Mouse (Mus musculus) T-helper 1 cell (primary cell): Measurements from ENCODE around the gene Fabp2.

Experiments
- in situ Hi-C: fragments of 300-600 bp; cut with MboI, MseI; formaldehyde crosslinking; loops from one replicate; pipeline ENCODE4 v1.15.1; 2025; ENCODE audit warnings: high pct_unique_total_duplicates

Gene Fabp2

GRCm38 (mm10) chr3:122919260-122919659, 24.4 kb downstream of the Fabp2 start, which contains the start of gene Gm10959:
TSS of gene Gm10959 (minus strand) at chr3:122919360.
- in situ Hi-C loops = loop anchor here (10.0 kb wide), 1 partner anchor 284 kb away; no protein-coding TSS in a partner anchor

DNA sequence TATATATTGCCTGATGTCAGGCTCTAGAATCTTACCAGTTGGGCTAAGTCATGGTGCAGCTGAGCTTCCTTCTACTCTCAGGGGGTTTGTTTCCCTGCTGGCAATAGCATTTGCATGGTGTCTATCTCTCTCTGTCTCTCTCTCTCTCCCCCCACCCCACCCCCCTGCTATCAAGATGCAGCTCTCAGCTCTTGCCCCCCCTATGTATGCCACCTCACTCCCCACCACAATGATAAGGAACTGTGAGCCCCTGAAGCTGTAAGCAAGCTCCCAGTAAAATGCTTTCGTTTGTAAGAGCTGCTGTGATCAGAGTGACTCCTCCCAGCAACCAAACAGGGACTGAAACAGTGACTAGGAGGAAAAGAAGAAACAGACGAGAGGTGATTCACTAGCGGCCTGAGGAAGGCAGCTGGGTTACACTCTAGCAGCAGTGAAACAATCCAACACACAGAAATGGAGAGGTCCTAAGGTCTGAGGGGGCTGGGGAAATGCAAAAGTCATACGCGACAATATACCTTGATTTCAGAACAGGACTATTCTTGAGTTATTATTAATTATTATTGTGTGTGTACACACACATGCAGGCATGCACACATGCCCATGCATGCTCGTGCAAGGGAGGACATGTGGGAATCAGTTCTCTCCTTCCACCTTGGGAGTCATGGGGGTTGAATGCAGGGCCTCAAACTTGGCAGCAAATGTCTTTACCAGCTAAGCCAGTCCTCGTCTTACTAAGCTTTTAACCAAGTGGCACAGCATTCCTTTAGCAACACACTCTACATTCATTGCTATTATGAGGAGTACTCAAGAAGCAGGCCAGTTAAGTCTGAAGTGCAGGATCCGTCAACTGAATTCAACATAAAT, 25.9 kb downstream of the Fabp2 start:
- in situ Hi-C loops = loop anchor here (10.0 kb wide), 1 partner anchor 64 kb away; the partner anchor contains the start of gene Usp53

DNA sequence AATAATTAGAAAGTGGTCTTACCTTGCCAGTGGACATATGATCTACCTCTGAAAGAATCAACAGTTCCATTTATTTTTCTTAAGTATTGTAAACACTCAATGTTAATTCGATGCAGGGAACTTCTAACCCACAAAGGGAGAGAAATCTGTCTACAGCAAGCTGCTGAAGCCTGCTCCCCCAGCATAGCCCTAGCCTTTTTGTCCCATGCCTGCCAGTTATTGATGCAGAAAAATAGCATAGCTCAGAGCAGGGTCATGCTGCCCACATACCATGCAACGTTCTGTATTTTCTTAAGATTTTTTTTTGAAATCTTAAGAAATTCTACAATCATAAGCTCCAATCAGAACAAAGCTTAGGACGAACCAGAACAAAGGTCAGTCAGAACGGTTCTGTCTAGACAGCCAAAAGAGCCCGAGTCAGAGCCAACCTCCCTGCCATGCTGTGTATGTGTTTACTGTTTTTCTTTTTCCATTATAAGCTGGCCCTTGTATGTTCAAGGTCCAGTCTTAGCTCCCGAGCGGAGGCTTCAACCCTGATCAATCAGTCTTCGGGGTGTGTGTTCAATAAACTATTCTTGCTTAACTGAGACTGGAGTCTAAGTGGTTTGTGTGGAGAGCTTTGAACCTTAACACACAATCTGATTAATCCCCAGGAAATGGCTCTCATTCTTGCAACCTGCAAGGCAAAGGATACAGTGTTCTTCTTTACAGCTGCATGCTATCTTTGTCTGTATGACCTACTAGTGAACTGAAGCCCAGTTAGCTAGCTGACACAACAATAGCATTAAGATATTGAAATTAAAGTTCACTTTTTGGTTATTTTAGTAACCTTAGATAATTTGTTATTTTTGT, 27.0 kb downstream of the Fabp2 start:
- in situ Hi-C loops = loop anchor here (10.0 kb wide), 1 partner anchor 63 kb away; the partner anchor contains the start of gene Usp53

GRCm38 (mm10) chr3:122923147-122923546, 28.3 kb downstream of the Fabp2 start:
- in situ Hi-C loops = loop anchor here (10.0 kb wide), 1 partner anchor 62 kb away; the partner anchor contains the start of gene Usp53

- in situ Hi-C loops = loop anchor here (10.0 kb wide), 1 partner anchor 61 kb away; the partner anchor contains the start of gene Usp53
Measured at GRCm38 (mm10) chr3:122924009-122924914, 29.4 kb downstream of the Fabp2 start, which contains the start of gene 1810037I17Rik. TSS of gene 1810037I17Rik (plus strand) at chr3:122924203.

- in situ Hi-C loops = loop anchor here (10.0 to 25.0 kb wide), 2 partner anchors 55 to 383 kb away; partner anchors contain the start of gene Usp53
Measured at GRCm38 (mm10) chr3:122929723-122930122, 34.9 kb downstream of the Fabp2 start.

DNA sequence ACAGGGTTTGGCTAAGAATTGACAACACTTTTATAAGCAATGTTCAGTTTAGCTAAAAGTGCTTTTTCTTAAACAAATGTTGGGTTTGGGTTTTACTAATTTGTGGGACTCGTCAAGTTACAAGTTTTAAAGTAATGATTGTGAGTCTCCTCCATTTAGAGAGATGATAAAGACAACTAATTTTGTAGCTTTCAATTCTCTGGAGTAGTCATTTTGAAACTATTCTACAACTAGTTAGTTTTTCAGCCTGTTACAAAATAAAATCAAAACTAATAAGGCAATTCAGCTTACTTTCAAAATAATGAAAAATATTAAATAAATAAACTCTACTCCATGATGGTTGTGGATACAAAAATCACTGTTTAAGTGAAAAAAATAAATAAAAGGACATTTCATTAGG, 37.6 kb downstream of the Fabp2 start:
- in situ Hi-C loops = loop anchor here (25.0 kb wide), 1 partner anchor 380 kb away; no protein-coding TSS in a partner anchor

- in situ Hi-C loops = loop anchor here (5.0 to 25.0 kb wide), 2 partner anchors 165 to 375 kb away; no protein-coding TSS in a partner anchor
Measured at GRCm38 (mm10) chr3:122937176-122937575, 42.3 kb downstream of the Fabp2 start.

DNA sequence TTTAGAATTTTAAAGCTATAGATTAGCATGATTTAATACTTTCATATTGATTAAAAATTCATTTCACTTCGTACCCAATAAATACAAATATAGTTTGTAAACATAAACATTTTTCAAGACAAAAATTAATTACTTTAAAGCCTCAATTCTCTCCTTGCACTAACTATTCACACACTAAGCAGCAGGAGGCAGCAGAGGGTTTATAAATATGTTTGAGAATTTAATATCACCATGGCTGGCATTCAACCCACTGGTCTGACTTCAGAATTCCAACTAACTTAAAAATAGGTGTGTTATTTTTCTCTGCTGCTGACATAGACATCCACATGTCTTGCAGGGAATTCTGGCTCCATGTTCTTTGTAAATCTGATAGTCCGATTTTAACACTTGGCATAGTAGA, 44.3 kb downstream of the Fabp2 start:
- in situ Hi-C loops = loop anchor here (5.0 to 25.0 kb wide), 2 partner anchors 163 to 373 kb away; no protein-coding TSS in a partner anchor

GRCm38 (mm10) chr3:122943387-122943890, 48.6 kb downstream of the Fabp2 start:
- in situ Hi-C loops = loop anchor here (25.0 kb wide), 1 partner anchor 369 kb away; no protein-coding TSS in a partner anchor
